Mouse (Mus musculus): Measurements from ENCODE around the gene Nceh1. TPM values are rescaled to one million over a fixed set of nuclear protein-coding genes. Genes with fewer than 3 reads are reported as not detected.

Nceh1 gene
- polyA plus RNA-seq, 1 experiment: 92.6 TPM

- WGBS: 59% methylated on average over 9 of the region's 9 CpGs
- DNase-seq: no peak
- Histone ChIP-seq H3K4me3 (replicated peaks; ENCODE audit: extremely low read depth, low read depth, low read length) (no peak overlapping the region), H3K4me1 (ENCODE audit: control insufficient read depth, insufficient read depth, low read length) (peaks cover 14% of the 10 kb centered on the region)
- TF ChIP-seq CTCF (IDR thresholded peaks at IDR 0.05; ENCODE audit: insufficient read depth, low read length) (no peak), POLR2A (IDR thresholded peaks at IDR 0.05; ENCODE audit: borderline replicate concordance, extremely low read depth, low read depth, low read length) (no peak)
Measured at GRCm38 (mm10) chr3:27322591-27322990, 139.8 kb downstream of the Nceh1 start.

- TF ChIP-seq CTCF (IDR thresholded peaks at IDR 0.05; ENCODE audit: insufficient read depth, low read length) (no peak), POLR2A (IDR thresholded peaks at IDR 0.05; ENCODE audit: borderline replicate concordance, extremely low read depth, low read depth, low read length) (no peak)
- 25% methylated on average over 5 of the region's 5 CpGs for WGBS
- no peak for DNase-seq
Measured at GRCm38 (mm10) chr3:27323551-27323950, 140.8 kb downstream of the Nceh1 start.

DNA sequence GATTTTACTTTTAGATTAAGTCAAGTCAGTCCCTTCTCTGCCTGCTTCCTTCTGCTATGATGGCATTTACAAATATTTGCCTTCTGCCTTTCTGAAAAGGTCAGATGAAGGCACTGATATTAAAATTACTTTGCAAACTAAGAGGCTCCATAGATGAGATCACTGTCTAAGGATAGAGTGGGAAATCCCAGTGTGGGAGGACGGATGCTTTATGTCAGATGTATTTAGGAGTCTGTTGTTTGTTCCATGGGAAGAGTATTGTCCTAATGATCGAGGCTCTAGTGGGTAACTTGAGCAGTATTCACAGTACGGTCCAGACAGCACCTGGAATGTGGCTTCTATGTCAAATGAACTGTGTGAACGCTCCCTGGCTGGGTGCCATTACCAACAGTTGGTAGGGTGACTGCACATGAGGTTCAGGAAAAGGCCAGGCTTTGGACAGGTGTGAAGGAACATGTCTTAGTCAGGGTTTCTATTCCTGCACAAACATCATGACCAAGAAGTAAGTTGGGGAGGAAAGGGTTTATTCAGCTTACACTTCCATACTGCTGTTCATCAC is 143.9 kb downstream of the Nceh1 start:
- 31% methylated on average over 4 of the region's 4 CpGs for WGBS
- no peak overlapping the region for H3K4me3 ChIP-seq (replicated peaks; ENCODE audit: extremely low read depth, low read depth, low read length)
- no peak for DNase-seq
- TF ChIP-seq CTCF (IDR thresholded peaks at IDR 0.05; ENCODE audit: insufficient read depth, low read length) (no peak), POLR2A (IDR thresholded peaks at IDR 0.05; ENCODE audit: borderline replicate concordance, extremely low read depth, low read depth, low read length) (no peak)
- H3K4me1 ChIP-seq (ENCODE audit: control insufficient read depth, insufficient read depth, low read length): peaks cover 19% of the 10 kb centered on the region

More at GRCm38 (mm10) chr3:27323551-27323950, 140.8 kb downstream of the Nceh1 start:
- Histone ChIP-seq H3K4me1 (ENCODE audit: control insufficient read depth, insufficient read depth, low read length) (peaks cover 17% of the 10 kb centered on the region), H3K4me3 (replicated peaks; ENCODE audit: extremely low read depth, low read depth, low read length) (no peak overlapping the region)

DNA sequence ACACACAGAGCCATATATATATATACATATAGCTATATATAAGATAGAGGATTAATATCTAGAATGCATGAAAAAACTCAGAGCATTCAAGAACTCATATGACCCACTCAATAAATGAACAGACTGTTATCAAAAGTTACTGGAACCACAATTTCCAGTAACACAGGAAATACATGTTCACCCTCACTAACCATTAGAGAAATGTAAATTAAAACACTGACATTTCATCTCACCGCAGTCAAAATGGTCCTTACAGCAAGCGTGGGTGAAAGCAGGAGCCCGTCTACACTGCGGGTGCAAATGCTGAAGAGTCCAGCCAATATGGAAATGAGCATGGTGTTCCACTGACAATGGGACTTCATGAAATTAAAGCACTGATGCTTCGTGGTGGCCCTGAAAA is 147.9 kb downstream of the Nceh1 start:
- no peak for TF ChIP-seq CTCF (IDR thresholded peaks at IDR 0.05; ENCODE audit: insufficient read depth, low read length)
- no peak for TF ChIP-seq POLR2A (IDR thresholded peaks at IDR 0.05; ENCODE audit: borderline replicate concordance, extremely low read depth, low read depth, low read length)
- WGBS: 76% methylated on average over 5 of the region's 5 CpGs
- no peak overlapping the region for H3K4me3 ChIP-seq (replicated peaks; ENCODE audit: extremely low read depth, low read depth, low read length)
- DNase-seq: no peak
- H3K4me1 ChIP-seq (ENCODE audit: control insufficient read depth, insufficient read depth, low read length): peaks cover 17% of the 10 kb centered on the region

Other genes with a start within 250 kb of the Nceh1 start
- gene Ect2, start 29.1 kb upstream of the Nceh1 start, polyA plus RNA-seq (2012; rRNA removed): 0.24 and 0.86 TPM in 2 replicates
- gene Tnfsf10, start 134.1 kb downstream of the Nceh1 start, polyA plus RNA-seq (2012; rRNA removed): 26.5 and 37.6 TPM in 2 replicates
- gene Ghsr, start 188.4 kb downstream of the Nceh1 start, polyA plus RNA-seq (2012; rRNA removed): not detected in 2 replicates

Measured in lung, adult 2 months (tissue).